Mouse (Mus musculus) heart, embryonic 13.5 days (tissue): ENCODE results near the gene Coro1c. TPM values are rescaled to one million over a fixed set of nuclear protein-coding genes. Genes with fewer than 3 reads are reported as not detected.
A peak's percentile ranks its signal among the peaks of the same experiment; 100 is the strongest.
"Not testable (repeated sequence)": the region's sequence is repeated elsewhere in the genome, so short reads cannot be mapped to it uniquely, and the experiment has no call there.

Source experiments
- ATAC-seq: fragments of 200-750 bp; cut with Nextera tagmentation; 2 replicates; pipeline ENCODE4 v1.8.0; 2017; ENCODE audit warnings: moderate TSS enrichment; ENCODE audit not compliant: insufficient number of reproducible peaks, low FRiP score, low TSS enrichment; ENCODE audit errors: extremely low read depth
- H3K27ac ChIP-seq: fragments of 300-500 bp; sonication (generic); replicated peaks from 2 replicates; pipeline ENCODE4 v1.5.1; 2015; ENCODE audit warnings: moderate library complexity, mild to moderate bottlenecking, inconsistent platforms
- H3K27me3 ChIP-seq: fragments of 300-500 bp; sonication (generic); replicated peaks from 2 replicates; pipeline ENCODE4 v1.6.1; 2015; ENCODE audit warnings: mild to moderate bottlenecking, inconsistent platforms
- H3K36me3 ChIP-seq: fragments of 300-500 bp; sonication (generic); 2 replicates; pipeline ENCODE4 v1.6.1; 2015; ENCODE audit warnings: mild to moderate bottlenecking, inconsistent platforms
- H3K4me1 ChIP-seq: fragments of 300-500 bp; sonication (generic); 2 replicates; pipeline ENCODE4 v1.6.1; 2015; ENCODE audit warnings: inconsistent platforms
- H3K4me2 ChIP-seq: fragments of 300-500 bp; sonication (generic); 2 replicates; pipeline ENCODE4 v1.6.1; 2015; ENCODE audit warnings: inconsistent platforms, mild to moderate bottlenecking, moderate library complexity
- H3K4me3 ChIP-seq: fragments of 300-500 bp; sonication (generic); 2 replicates; pipeline ENCODE4 v1.5.1; 2015; ENCODE audit warnings: moderate library complexity, mild to moderate bottlenecking, inconsistent platforms
- H3K9ac ChIP-seq: fragments of 300-500 bp; sonication (generic); 2 replicates; pipeline ENCODE4 v1.6.1; 2015; ENCODE audit warnings: inconsistent platforms, mild to moderate bottlenecking, moderate library complexity
- H3K9me3 ChIP-seq: fragments of 300-500 bp; sonication (generic); 2 replicates; pipeline ENCODE4 v1.6.1; 2016; ENCODE audit warnings: inconsistent platforms
- WGBS: fragments of 180-500 bp; shearing (Covaris S2); methylation state at CpG from one replicate; pipeline ENCODE4 v1.1.7; 2015; ENCODE audit warnings: mixed read lengths; 5-methylcytosine and 5-hydroxymethylcytosine counted together
- polyA plus RNA-seq: library from polyadenylated mRNA; unstranded; fragments of >200 nt; fragmentation: Nextera tagmentation; extraction: Ambion mirVana; gene quantifications from 2 replicates; pipeline ENCODE4 v1.2.1, GENCODE M21; 2015

Coro1c gene
- polyA plus RNA-seq, 1 experiment from 2014 or later: 99.4 TPM

GRCm38 (mm10) chr5:113826619-113827018 is 81.9 kb downstream of the Coro1c start:
- Histone ChIP-seq H3K4me3 (no peak overlapping the region), H3K9ac (no peak overlapping the region), H3K27me3 (peaks cover 11% of the 10 kb centered on the region; the same call in 1 of the 2 replicates), H3K27ac (no peak overlapping the region), H3K9me3 (no peaks in the 10 kb centered on the region), H3K36me3 (no peaks in the 10 kb centered on the region), H3K4me1 (no peaks in the 10 kb centered on the region), H3K4me2 (no peak overlapping the region)
- no peak for ATAC-seq
- WGBS: 85% methylated on average over 4 of the region's 4 CpGs

- H3K4me3 ChIP-seq: no peak overlapping the region
- no peak for ATAC-seq
- no peaks in the 10 kb centered on the region for H3K36me3 ChIP-seq
- H3K4me2 ChIP-seq: no peak overlapping the region
- no peaks in the 10 kb centered on the region for H3K9me3 ChIP-seq
- no peak overlapping the region for H3K27ac ChIP-seq
- H3K4me1 ChIP-seq: no peaks in the 10 kb centered on the region
- WGBS: 66% methylated on average over 7 of the region's 7 CpGs
- peaks cover 11% of the 10 kb centered on the region; the same call in 1 of the 2 replicates for H3K27me3 ChIP-seq
- no peak overlapping the region for H3K9ac ChIP-seq
These were observed 83.0 kb downstream of the Coro1c start for GRCm38 (mm10) chr5:113825558-113825957.

GRCm38 (mm10) chr5:113824228-113824627 is 84.3 kb downstream of the Coro1c start:
- Histone ChIP-seq H3K4me1 (no peaks in the 10 kb centered on the region), H3K4me3 (no peak overlapping the region), H3K9ac (no peak overlapping the region), H3K27me3 (peaks cover 14% of the 10 kb centered on the region; the same call in 1 of the 2 replicates), H3K36me3 (no peaks in the 10 kb centered on the region), H3K4me2 (no peak overlapping the region), H3K27ac (no peak overlapping the region), H3K9me3 (no peaks in the 10 kb centered on the region)
- 80% methylated on average over 4 of the region's 4 CpGs for WGBS
- ATAC-seq: no peak

- 68% methylated on average over 14 of the region's 14 CpGs for WGBS
These were observed 90.0 kb downstream of the Coro1c start for GRCm38 (mm10) chr5:113818572-113818971.

GRCm38 (mm10) chr5:113815638-113816152 is 92.9 kb downstream of the Coro1c start:
- peaks cover 8% of the 10 kb centered on the region for H3K4me1 ChIP-seq
- no peak overlapping the region for H3K4me3 ChIP-seq
- no peak overlapping the region for H3K27ac ChIP-seq
- no peaks in the 10 kb centered on the region for H3K36me3 ChIP-seq
- H3K9ac ChIP-seq: peak overlapping the region; percentile 28; the same call in 1 of the 2 replicates
- 15% methylated on average over 15 of the region's 15 CpGs for WGBS
- peaks cover 7% of the 10 kb centered on the region; the same call in 1 of the 2 replicates for H3K9me3 ChIP-seq
- peak overlapping the region; percentile 33; the same call in 1 of the 2 replicates for H3K4me2 ChIP-seq
- peaks cover 38% of the 10 kb centered on the region for H3K27me3 ChIP-seq
- no peak for ATAC-seq

More at GRCm38 (mm10) chr5:113818572-113818971, 90.0 kb downstream of the Coro1c start:
- ATAC-seq: no peak
- Histone ChIP-seq H3K4me3 (no peak overlapping the region), H3K9me3 (no peaks in the 10 kb centered on the region), H3K4me1 (peaks cover 8% of the 10 kb centered on the region), H3K9ac (no peak overlapping the region), H3K27me3 (peaks cover 35% of the 10 kb centered on the region), H3K4me2 (no peak overlapping the region), H3K27ac (no peak overlapping the region), H3K36me3 (no peaks in the 10 kb centered on the region)

GRCm38 (mm10) chr5:113815041-113815389 is 93.5 kb downstream of the Coro1c start:
- H3K4me2 ChIP-seq: no peak overlapping the region
- no peak for ATAC-seq
- H3K9me3 ChIP-seq: peaks cover 8% of the 10 kb centered on the region; the same call in 1 of the 2 replicates
- H3K27ac ChIP-seq: no peak overlapping the region
- WGBS: 48% methylated on average over 11 of the region's 11 CpGs
- H3K36me3 ChIP-seq: no peaks in the 10 kb centered on the region
- no peak overlapping the region for H3K4me3 ChIP-seq
- peaks cover 8% of the 10 kb centered on the region for H3K4me1 ChIP-seq
- H3K27me3 ChIP-seq: peaks cover 38% of the 10 kb centered on the region
- no peak overlapping the region for H3K9ac ChIP-seq

GRCm38 (mm10) chr5:113814111-113815040 is 94.2 kb downstream of the Coro1c start:
- peaks cover 8% of the 10 kb centered on the region for H3K4me1 ChIP-seq

GRCm38 (mm10) chr5:113813608-113814007 is 95.0 kb downstream of the Coro1c start:
- no peak overlapping the region for H3K4me2 ChIP-seq
- 17% methylated on average over 9 of the region's 9 CpGs for WGBS
- no peak for ATAC-seq
- no peak overlapping the region for H3K4me3 ChIP-seq
- H3K9me3 ChIP-seq: peaks cover 8% of the 10 kb centered on the region; the same call in 1 of the 2 replicates
- no peak overlapping the region for H3K9ac ChIP-seq
- peaks cover 8% of the 10 kb centered on the region for H3K4me1 ChIP-seq
- no peak overlapping the region for H3K27ac ChIP-seq
- H3K27me3 ChIP-seq: peaks cover 30% of the 10 kb centered on the region
- H3K36me3 ChIP-seq: no peaks in the 10 kb centered on the region

More at GRCm38 (mm10) chr5:113814111-113815040, 94.2 kb downstream of the Coro1c start:
- Histone ChIP-seq H3K9ac (no peak overlapping the region), H3K27ac (no peak overlapping the region), H3K4me2 (no peak overlapping the region), H3K27me3 (peaks cover 37% of the 10 kb centered on the region), H3K36me3 (no peaks in the 10 kb centered on the region), H3K4me3 (no peak overlapping the region), H3K9me3 (peaks cover 8% of the 10 kb centered on the region; the same call in 1 of the 2 replicates)
- ATAC-seq: no peak
- WGBS: 27% methylated on average over 27 of the region's 27 CpGs

- Histone ChIP-seq H3K27ac (no peak overlapping the region), H3K9me3 (peaks cover 8% of the 10 kb centered on the region; the same call in 1 of the 2 replicates), H3K27me3 (peaks cover 30% of the 10 kb centered on the region), H3K4me3 (no peak overlapping the region), H3K4me2 (no peak overlapping the region), H3K36me3 (no peaks in the 10 kb centered on the region), H3K9ac (no peak overlapping the region), H3K4me1 (peaks cover 18% of the 10 kb centered on the region)
- 88% methylated on average over 2 of the region's 2 CpGs for WGBS
- no peak for ATAC-seq
These were observed 95.9 kb downstream of the Coro1c start for GRCm38 (mm10) chr5:113812638-113813037.

- not testable (repeated sequence) for H3K9ac ChIP-seq, H3K4me3 ChIP-seq, ATAC-seq, H3K9me3 ChIP-seq, H3K27ac ChIP-seq, H3K36me3 ChIP-seq, H3K4me2 ChIP-seq
- WGBS: 17% methylated on average over 11 of the region's 12 CpGs
- peaks cover 30% of the 10 kb centered on the region for H3K27me3 ChIP-seq
- peaks cover 19% of the 10 kb centered on the region for H3K4me1 ChIP-seq
These were observed 96.6 kb downstream of the Coro1c start for GRCm38 (mm10) chr5:113811824-113812420.

GRCm38 (mm10) chr5:113810111-113810510 is 98.4 kb downstream of the Coro1c start:
- no peak overlapping the region for H3K27ac ChIP-seq
- no peak for ATAC-seq
- H3K9me3 ChIP-seq: peaks cover 8% of the 10 kb centered on the region; the same call in 1 of the 2 replicates
- H3K36me3 ChIP-seq: no peaks in the 10 kb centered on the region
- H3K4me2 ChIP-seq: no peak overlapping the region
- H3K4me3 ChIP-seq: no peak overlapping the region
- H3K27me3 ChIP-seq: peaks cover 22% of the 10 kb centered on the region
- H3K4me1 ChIP-seq: peaks cover 11% of the 10 kb centered on the region
- 82% methylated on average over 4 of the region's 4 CpGs for WGBS
- no peak overlapping the region for H3K9ac ChIP-seq
